Mouse (Mus musculus) inflammation-experienced regulatory T-cells, adult 6 months (primary cell): Measurements from ENCODE around the gene Eif3l. TPM values are rescaled to one million over a fixed set of nuclear protein-coding genes. Genes with fewer than 3 reads are reported as not detected.
A peak's percentile ranks its signal among the peaks of the same experiment; 100 is the strongest.

Source experiments
- ATAC-seq: one replicate; pipeline ENCODE4 v1.8.0; 2017
- polyA plus RNA-seq, 3 experiments: library from polyadenylated mRNA; unstranded; fragments of 100-300 nt; shearing (Covaris generic); gene quantifications; one replicate each; pipeline ENCODE4 v1.2.1; 2017

The Eif3l gene
- polyA plus RNA-seq, 3 experiments from 2014 or later, result 224 to 286 (median 240) TPM

- ATAC-seq, result no peak
Observed at GRCm38 (mm10) chr15:79093083-79093839, 18.3 kb downstream of the Eif3l start.

DNA sequence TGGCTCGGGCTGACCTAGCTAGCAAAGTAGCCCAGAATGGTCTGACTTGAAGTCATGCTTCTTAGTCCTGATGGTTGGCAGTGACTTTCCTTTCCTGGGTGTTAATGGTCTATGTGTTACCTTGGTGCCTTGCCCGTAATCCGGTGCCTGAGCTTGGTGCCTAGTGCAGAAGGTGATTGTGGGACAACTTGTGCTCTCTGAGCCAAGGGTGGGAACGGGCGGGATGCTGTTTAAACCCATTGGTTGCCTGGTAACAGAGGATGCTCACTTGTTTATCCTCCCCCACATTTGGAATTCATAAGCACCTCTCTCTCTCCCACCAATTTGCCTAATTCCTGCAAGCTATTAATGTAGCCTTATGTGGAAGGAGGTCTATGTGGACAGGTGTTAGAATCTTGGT lies 20.5 kb downstream of the Eif3l start:
- ATAC-seq, result no peak

- no peak for ATAC-seq
Observed at GRCm38 (mm10) chr15:79096556-79096955, 21.6 kb downstream of the Eif3l start.

DNA sequence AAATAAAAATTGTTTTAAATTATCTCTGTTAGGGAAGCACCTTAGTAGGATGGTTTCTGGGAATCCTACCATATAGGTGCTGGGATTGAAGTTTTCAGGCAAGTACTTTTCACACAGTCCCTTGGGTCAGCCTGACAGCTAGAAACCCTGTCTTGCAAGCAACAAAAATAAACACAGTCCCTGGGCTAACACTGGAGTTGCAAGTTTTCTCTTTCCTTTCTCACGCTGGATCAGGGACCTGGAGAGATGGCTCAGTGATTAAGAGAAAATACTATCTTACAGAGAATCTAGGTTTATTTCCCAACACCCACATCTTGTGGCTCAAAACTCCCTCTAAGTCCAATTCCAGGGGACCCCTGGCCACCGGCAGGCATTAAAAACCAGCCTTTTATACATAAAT lies 22.2 kb downstream of the Eif3l start:
- ATAC-seq, result no peak

- no peak for ATAC-seq
Observed at GRCm38 (mm10) chr15:79097611-79098025, 22.6 kb downstream of the Eif3l start.

DNA sequence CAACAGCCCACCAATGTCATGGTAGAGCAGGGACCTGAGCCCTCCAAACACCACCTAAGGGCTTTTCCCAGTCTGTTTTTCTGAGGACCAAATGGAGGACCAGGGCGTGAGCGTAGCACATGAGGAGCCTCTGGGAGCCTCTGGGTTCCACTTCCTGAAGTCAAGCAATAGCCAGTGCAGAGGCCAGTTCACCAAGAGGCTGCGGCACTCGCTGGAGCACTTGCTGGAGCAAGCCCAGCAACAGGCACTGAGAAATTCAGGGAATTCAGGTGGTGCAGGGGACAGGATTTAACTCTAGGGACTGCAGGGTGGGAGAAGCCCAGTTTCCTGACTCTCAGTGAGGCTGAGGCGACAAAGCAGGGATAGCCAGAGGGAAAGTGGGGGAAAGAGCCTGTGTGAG lies 23.2 kb downstream of the Eif3l start:
- ATAC-seq, result no peak

GRCm38 (mm10) chr15:79098868-79099267 lies 23.9 kb downstream of the Eif3l start:
- no peak for ATAC-seq

GRCm38 (mm10) chr15:79099456-79099855 lies 24.5 kb downstream of the Eif3l start:
- ATAC-seq, result no peak

DNA sequence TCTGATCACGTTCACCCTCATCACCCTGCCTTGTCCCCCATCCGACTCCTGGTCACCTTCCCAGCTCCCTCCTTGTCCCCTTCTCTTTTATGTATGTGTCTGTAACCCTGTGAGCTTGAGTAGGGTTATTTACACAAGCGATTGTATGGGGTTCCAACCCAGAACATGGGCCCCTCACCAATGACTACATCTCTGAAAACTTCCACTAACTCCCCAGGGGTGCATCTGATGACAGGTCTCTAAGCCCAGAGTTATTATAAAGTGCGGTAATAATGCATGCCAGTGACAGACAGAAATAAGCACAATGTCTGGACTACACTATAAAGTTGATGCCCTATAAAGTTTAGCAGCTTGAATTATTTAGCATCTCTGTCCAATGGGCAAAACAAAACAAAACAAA lies 25.4 kb downstream of the Eif3l start:
- no peak for ATAC-seq

DNA sequence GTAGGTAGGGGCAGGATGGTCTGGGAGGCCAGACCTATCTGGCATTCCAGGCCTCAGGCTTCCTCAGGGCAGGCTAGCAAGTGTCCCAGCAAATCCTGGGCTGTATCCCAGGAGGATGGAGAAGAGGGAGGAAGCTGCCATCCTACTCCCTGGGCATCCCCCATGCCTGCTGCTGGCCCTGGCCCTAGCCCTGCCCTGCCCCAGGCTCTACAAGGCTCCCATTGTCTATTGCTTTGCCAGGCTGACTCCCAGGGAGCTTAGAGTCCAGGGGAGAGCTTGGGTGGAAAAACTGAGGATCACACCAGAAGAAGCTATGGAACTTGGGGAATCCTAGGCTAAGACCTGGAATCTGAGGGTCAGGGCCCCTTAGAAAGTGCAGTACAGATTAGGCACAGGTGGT lies 26.6 kb downstream of the Eif3l start:
- ATAC-seq, result no peak

DNA sequence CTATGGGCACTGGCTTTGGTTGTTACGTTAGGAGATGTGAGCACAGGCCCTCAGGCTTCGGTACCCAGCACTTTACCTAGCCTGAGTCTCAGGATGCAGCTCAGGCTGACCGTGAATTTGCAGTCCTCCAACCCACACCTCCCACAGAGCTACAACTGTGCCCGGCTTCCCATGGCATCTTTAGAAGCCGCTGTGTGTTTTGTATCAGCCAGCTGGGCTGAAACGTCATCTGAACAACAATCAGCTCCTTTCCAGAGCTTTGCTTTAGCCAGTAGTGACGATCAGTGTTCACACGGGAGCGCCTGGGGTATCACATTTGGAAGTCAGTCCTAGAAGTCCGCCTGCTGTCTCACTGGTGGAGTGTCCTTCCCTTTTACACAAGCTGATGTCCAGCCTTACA lies 28.3 kb downstream of the Eif3l start:
- ATAC-seq, result no peak

- ATAC-seq, result no peak
Observed at GRCm38 (mm10) chr15:79105804-79106203, 30.8 kb downstream of the Eif3l start.

GRCm38 (mm10) chr15:79107966-79108365 lies 33.0 kb downstream of the Eif3l start:
- ATAC-seq, result no peak

DNA sequence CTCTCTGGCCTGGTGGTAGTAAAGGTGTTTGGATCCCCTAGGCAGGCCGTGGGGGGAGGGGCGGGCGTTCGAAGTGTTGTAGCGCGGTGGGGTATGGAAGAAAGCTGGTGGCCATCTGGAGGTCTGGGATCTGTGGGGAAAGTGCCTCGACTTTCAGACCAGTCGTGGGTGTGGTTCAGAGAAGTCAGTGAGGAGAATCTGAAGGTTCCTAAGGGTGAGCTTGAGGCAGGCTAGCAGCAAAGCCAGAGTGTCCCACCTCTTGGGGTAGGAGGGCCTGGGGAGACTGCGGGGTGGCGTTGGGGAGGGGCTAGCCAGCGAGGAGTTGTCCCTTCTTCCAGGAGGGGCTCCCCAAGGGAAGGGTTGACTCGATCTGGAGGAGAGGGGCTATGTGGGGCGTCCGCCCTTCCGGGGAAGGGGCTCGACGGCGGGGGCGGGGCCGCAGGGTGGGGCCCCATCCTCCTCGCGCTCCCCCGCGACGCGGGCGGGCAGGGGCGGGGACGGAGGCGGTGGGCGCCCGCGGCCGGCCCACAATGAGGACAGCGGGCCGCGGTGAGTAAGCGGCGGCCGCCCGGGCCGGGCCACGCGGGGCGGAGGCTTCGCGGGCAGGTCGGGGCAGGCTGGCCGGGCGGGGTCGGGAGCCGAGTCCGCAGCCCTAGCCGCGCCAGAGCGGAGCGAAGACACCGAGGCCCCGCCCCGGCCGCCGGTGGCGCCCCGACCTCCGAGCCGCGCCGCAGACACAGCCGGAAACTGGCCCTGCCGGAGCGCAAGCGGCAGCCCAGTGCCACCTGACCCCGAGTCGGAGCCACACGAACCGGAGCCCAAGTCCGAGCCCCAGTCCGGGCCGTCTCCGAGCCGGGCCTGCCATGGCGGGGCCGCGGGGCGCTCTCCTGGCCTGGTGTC lies 33.7 kb downstream of the Eif3l start, which contains the start of gene Micall1:
Gene Micall1 (plus strand): TSS at position 478 of the 900 bp plus-strand sequence.
- peak; percentile 75 for ATAC-seq

- ATAC-seq, result peak; percentile 64
Observed at GRCm38 (mm10) chr15:79109321-79109934, 34.4 kb downstream of the Eif3l start.

- no peak for ATAC-seq
Observed at GRCm38 (mm10) chr15:79110031-79110430, 35.1 kb downstream of the Eif3l start.

DNA sequence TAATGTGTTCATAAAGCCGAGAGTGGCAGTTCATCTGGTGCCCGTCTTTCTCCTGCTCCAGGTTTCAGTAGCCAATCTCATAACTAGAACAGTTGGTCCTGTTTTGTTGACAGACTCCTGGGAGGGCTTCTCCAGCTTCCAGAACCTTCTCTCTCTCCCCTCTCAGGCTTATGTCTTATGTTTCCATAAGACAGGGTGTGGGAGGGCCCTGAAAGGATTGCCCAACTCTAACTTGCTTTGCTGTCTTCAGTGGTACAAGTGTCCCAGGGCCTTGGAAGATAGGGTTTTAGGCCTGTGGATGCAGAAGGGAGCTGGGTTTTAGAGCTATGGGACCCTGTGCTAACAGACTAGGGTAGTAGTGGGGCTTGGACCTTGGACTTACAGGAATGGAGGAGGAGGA lies 35.5 kb downstream of the Eif3l start:
- no peak for ATAC-seq

DNA sequence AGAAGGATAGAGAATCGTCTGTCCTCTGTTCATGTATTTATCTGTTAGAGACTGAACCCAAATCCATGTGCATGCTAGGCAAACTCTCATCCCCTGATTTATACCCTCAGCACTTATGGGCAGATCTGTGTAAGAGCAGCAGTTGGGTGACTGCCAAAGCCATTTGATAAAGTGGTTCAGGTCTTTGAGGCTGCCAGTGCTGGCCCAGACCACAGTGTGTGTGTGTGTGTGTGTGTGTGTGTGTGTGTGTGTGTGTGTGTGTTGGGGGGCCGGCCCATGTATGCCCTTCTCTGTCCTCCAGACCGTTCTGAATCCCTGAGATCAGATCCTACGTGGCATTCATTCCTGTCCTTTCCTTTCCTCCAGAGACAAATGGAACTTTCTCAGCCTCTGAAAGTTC lies 36.8 kb downstream of the Eif3l start:
- no peak for ATAC-seq

DNA sequence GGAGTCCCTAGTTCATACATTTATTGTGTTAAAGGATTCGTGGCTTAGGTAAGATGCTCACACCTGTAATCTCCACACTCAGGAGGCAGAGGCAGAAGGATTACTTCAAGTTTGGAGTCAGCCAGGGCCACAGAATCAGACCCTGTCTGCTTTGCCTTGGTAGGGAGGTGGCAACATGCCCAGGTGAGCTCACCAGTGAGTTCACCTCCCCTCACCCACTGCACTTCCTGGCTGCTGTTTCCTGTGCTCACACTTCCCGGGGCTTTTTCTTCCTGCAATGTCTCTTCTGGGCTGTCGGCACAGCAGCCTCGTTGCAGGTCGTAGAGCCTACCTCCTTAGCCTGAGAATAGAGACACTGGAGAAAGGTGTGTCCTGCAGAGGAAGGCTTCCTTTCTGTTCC lies 40.3 kb downstream of the Eif3l start:
- ATAC-seq, result peak; percentile 93

DNA sequence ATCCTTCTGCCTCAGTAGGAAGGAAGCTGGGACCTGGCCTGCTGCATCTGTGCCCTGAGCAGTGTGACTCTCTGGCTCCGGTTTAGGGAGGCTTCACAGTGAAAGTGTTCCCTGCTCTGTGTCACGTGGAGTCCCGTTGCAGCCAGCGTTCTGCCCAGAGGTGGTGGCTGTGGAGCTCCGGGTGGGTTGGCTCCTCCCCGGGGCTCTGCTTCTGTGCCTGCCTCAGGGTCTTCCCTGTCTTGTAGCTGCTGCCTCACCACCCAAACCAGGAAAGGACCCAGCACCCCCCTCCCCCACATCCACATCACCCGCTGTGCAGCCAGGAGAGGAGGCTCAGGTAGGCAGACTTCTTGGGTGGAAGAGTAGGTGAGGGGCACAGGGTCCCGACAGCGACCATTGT lies 44.5 kb downstream of the Eif3l start:
- no peak for ATAC-seq

DNA sequence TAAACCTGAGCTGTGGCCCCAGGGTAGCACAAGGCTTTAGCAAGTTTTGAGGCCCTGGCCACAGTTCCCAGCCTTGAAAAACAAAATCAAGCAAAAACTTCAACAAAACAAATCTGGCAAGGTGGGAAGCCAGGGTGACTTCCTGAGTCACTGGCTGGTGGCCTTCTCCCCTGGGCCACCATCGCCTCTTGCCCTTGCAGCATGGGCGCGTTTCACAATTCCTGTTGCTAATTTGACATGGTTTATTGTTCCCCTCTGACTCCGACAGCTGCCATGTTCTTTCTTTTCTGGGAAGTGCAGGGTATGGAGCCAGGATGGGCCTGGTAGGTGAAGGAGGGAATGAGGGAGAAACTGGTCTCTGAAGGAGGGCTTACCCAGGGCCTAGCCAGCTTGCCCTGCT lies 47.1 kb downstream of the Eif3l start:
- ATAC-seq, result no peak

- no peak for ATAC-seq
Observed at GRCm38 (mm10) chr15:79122546-79122945, 47.6 kb downstream of the Eif3l start.

- ATAC-seq, result no peak
Observed at GRCm38 (mm10) chr15:79123751-79124150, 48.8 kb downstream of the Eif3l start.
